Mouse (Mus musculus) stomach, postnatal 0 days (tissue): ENCODE measurements around the gene Pced1b.
A peak's percentile ranks its signal among the peaks of the same experiment; 100 is the strongest.

Source experiments
- CTCF ChIP-seq: IDR thresholded peaks from 2 replicates; pipeline ENCODE4 v1.5.1; 2016; ENCODE audit warnings: antibody characterized with exemption, low read depth, mild to moderate bottlenecking, moderate library complexity
- EP300 ChIP-seq: optimal IDR thresholded peaks from 2 replicates; pipeline ENCODE3; 2016; ENCODE audit warnings: antibody characterized with exemption

DNA sequence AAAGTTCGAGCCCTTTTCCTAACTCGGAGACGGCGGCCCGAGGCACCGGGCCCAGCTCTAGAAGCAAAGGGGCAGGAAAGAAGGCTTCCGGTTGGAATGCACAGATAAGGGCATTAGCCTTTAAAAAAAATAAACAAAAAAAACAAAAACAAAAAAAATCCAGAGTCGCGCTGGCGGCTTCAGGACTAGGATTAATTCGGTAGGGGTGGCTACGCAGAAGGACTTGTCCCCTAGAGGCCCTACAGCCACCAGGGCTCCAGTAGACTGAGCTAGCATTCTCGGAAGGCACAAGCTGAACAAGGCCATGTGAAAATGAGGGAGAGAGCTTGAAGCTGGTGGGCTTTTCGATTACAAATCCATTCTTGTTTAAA, 869 bp downstream of the Pced1b start:
- TF ChIP-seq CTCF (peak; percentile 30), EP300 (no peak)
